Mouse (Mus musculus) cortical plate, adult 2 months (tissue): ENCODE measurements around the gene Psmb11. TPM values are rescaled to one million over a fixed set of nuclear protein-coding genes. Genes with fewer than 3 reads are reported as not detected.
A peak's percentile ranks its signal among the peaks of the same experiment; 100 is the strongest.

ENCODE experiments used
- H3K27ac ChIP-seq: fragments of 200-500 bp; 2 replicates; pipeline ENCODE4 v1.5.1; 2012; ENCODE audit warnings: low read length, control low read depth, inconsistent platforms; ENCODE audit not compliant: insufficient read depth
- H3K4me1 ChIP-seq: fragments of 200-500 bp; 2 replicates; pipeline ENCODE4 v1.6.1; 2011; ENCODE audit warnings: low read length; ENCODE audit not compliant: control insufficient read depth, insufficient read depth
- H3K4me3 ChIP-seq: fragments of 200-500 bp; 2 replicates; pipeline ENCODE4 v1.5.1; 2011; ENCODE audit warnings: mild to moderate bottlenecking, low read length, control low read depth; ENCODE audit not compliant: insufficient read depth
- CTCF ChIP-seq: fragments of 200-500 bp; IDR thresholded peaks from 2 replicates; pipeline ENCODE4 v1.5.1; 2011; ENCODE audit warnings: mild to moderate bottlenecking, control low read depth, low read length; ENCODE audit not compliant: insufficient read depth; ENCODE audit errors: extremely low read depth
- POLR2A ChIP-seq: fragments of 200-500 bp; IDR thresholded peaks from 2 replicates; pipeline ENCODE4 v1.6.1; 2011; ENCODE audit warnings: mild to moderate bottlenecking, low read length, control low read depth; ENCODE audit not compliant: insufficient read depth; ENCODE audit errors: extremely low read depth
- polyA plus RNA-seq: library from polyadenylated mRNA; depleted of rRNA; stranded (reverse); fragments of >200 nt; gene quantifications from 2 replicates; pipeline ENCODE4 v1.2.3, GENCODE M21; 2012

The Psmb11 gene
- polyA plus RNA-seq, 1 experiment = 0.17 TPM

GRCm38 (mm10) chr14:54634182-54634581 is 12.9 kb downstream of the Psmb11 start:
- TF ChIP-seq POLR2A (no peak), CTCF (no peak)
- Histone ChIP-seq H3K4me1 (no peaks in the 10 kb centered on the region), H3K4me3 (no peak overlapping the region), H3K27ac (no peak overlapping the region)

GRCm38 (mm10) chr14:54636954-54637353 is 15.7 kb downstream of the Psmb11 start:
- Histone ChIP-seq H3K27ac (no peak overlapping the region), H3K4me1 (no peaks in the 10 kb centered on the region), H3K4me3 (no peak overlapping the region)
- TF ChIP-seq CTCF (peak; percentile 85), POLR2A (no peak)

- H3K4me3 ChIP-seq = no peak overlapping the region
- no peak overlapping the region for H3K27ac ChIP-seq
- no peaks in the 10 kb centered on the region for H3K4me1 ChIP-seq
- TF ChIP-seq POLR2A (no peak), CTCF (peak; percentile 51)
Observed at GRCm38 (mm10) chr14:54638210-54638609, 17.0 kb downstream of the Psmb11 start.

- H3K4me3 ChIP-seq = no peak overlapping the region; the same call in 1 of the 2 replicates
- TF ChIP-seq POLR2A (no peak), CTCF (no peak)
- no peaks in the 10 kb centered on the region for H3K4me1 ChIP-seq
- no peak overlapping the region for H3K27ac ChIP-seq
Observed at GRCm38 (mm10) chr14:54640121-54640520, 18.9 kb downstream of the Psmb11 start.

- H3K4me1 ChIP-seq = no peaks in the 10 kb centered on the region
- TF ChIP-seq CTCF = no peak
- TF ChIP-seq POLR2A = no peak
- H3K4me3 ChIP-seq = peak within 1 kb of the TSS; percentile 44
- H3K27ac ChIP-seq = no peak within 1 kb of the TSS
Observed at GRCm38 (mm10) chr14:54640946-54641304, 19.7 kb downstream of the Psmb11 start, which contains the start of gene Gm17606. Gene Gm17606, plus strand, starts transcription at chr14:54640952.

- Histone ChIP-seq H3K4me1 (no peaks in the 10 kb centered on the region), H3K4me3 (peak within 1 kb of the TSS; percentile 44), H3K27ac (no peak within 1 kb of the TSS)
- TF ChIP-seq POLR2A (0 out of 2 replicates have a peak, but pooled peaks have one; percentile 12), CTCF (peak; percentile 82)
Observed at GRCm38 (mm10) chr14:54641305-54641969, 20.2 kb downstream of the Psmb11 start, which contains the start of gene Cdh24. Gene Cdh24, minus strand, starts transcription at chr14:54641364.

GRCm38 (mm10) chr14:54642224-54642944 is 21.2 kb downstream of the Psmb11 start:
- TF ChIP-seq POLR2A (0 out of 2 replicates have a peak, but pooled peaks have one; percentile 5), CTCF (no peak)
- no peaks in the 10 kb centered on the region for H3K4me1 ChIP-seq
- H3K4me3 ChIP-seq = no peak overlapping the region
- no peak overlapping the region for H3K27ac ChIP-seq

GRCm38 (mm10) chr14:54643011-54643410 is 21.8 kb downstream of the Psmb11 start:
- H3K4me1 ChIP-seq = no peaks in the 10 kb centered on the region
- TF ChIP-seq POLR2A (0 out of 2 replicates have a peak, but pooled peaks have one; percentile 0), CTCF (no peak)
- no peak overlapping the region for H3K27ac ChIP-seq

GRCm38 (mm10) chr14:54644294-54644693 is 23.1 kb downstream of the Psmb11 start:
- Histone ChIP-seq H3K27ac (no peak overlapping the region), H3K4me3 (no peak overlapping the region), H3K4me1 (no peaks in the 10 kb centered on the region; the same call in 1 of the 2 replicates)
- TF ChIP-seq CTCF = no peak
- no peak for TF ChIP-seq POLR2A

More at GRCm38 (mm10) chr14:54643011-54643410, 21.8 kb downstream of the Psmb11 start:
- H3K4me3 ChIP-seq = no peak overlapping the region

GRCm38 (mm10) chr14:54646455-54646854 is 25.2 kb downstream of the Psmb11 start:
- no peak for TF ChIP-seq POLR2A
- no peak for TF ChIP-seq CTCF
- Histone ChIP-seq H3K4me1 (peaks cover 4% of the 10 kb centered on the region; the same call in 1 of the 2 replicates), H3K27ac (no peak overlapping the region), H3K4me3 (no peak overlapping the region)
